In genomic region chr12:26487874-26488616, GRCm38 (mm10) we compare ENCODE assay signal across 8 mouse cellular contexts. TPM values are rescaled to one million over a fixed set of nuclear protein-coding genes. Genes with fewer than 3 reads are reported as not detected.
A peak's percentile ranks its signal among the peaks of the same experiment; 100 is the strongest.
DNase-seq lines count a peak whose midpoint lies in the region; ATAC-seq lines count a peak whose summit lies in the region.

No protein-coding gene starts in this region.

- WGBS in forebrain, embryonic 13.5 days = 31% methylated on average over 14 of the region's 14 CpGs
- whole genome bisulfite sequencing in limb, embryonic 12.5 days = 45% methylated on average over 14 of the region's 14 CpGs

- H3K4me3 ChIP-seq in forebrain, embryonic 13.5 days = no peak overlapping the region
- H3K4me3 ChIP-seq in limb, embryonic 12.5 days (replicated peaks) = no peak overlapping the region

- no peak for DNase-seq in cerebellum, adult 9-10 months
- peak; percentile 49 for DNase-seq in R1 (ENCODE audit: low read depth, low spot score)
- DNase-seq in kidney, adult 8-10 months = peak; percentile 42 to 51
- DNase-seq in neural tube, embryonic 10.5 days (ENCODE audit: extremely low spot score, low spot score) = peak; percentile 20

- ATAC-seq in cerebellum, adult (ENCODE audit: insufficient number of reproducible peaks, low FRiP score, low TSS enrichment) = 0 out of 2 replicates have a peak, but pooled peaks have one; percentile 45
- ATAC-seq in forebrain, embryonic 13.5 days = peak; percentile 87
- ATAC-seq in limb, embryonic 12.5 days (ENCODE audit: insufficient number of reproducible peaks, insufficient read depth, low FRiP score, low TSS enrichment, low read depth) = peak; percentile 31; the same call in 1 of the 2 replicates
- no peak for ATAC-seq in inflammation-experienced regulatory T-cells, adult 6 months

- no peak overlapping the region for H3K9ac ChIP-seq in forebrain, embryonic 13.5 days
- H3K9ac ChIP-seq in limb, embryonic 12.5 days (replicated peaks) = no peak overlapping the region

- H3K9me3 ChIP-seq in forebrain, embryonic 13.5 days (replicated peaks) = no peaks in the 10 kb centered on the region
- no peaks in the 10 kb centered on the region for H3K9me3 ChIP-seq in limb, embryonic 12.5 days

- H3K27me3 ChIP-seq in forebrain, embryonic 13.5 days = 0 out of 2 replicates have a peak, but pooled peaks cover 8% of the 10 kb centered on the region
- no peaks in the 10 kb centered on the region for H3K27me3 ChIP-seq in limb, embryonic 12.5 days

- no peaks in the 10 kb centered on the region for H3K36me3 ChIP-seq in forebrain, embryonic 13.5 days (ENCODE audit: poor library complexity, severe bottlenecking)
- no peaks in the 10 kb centered on the region for H3K36me3 ChIP-seq in limb, embryonic 12.5 days

- peaks cover 15% of the 10 kb centered on the region for H3K4me1 ChIP-seq in forebrain, embryonic 13.5 days
- H3K4me1 ChIP-seq in limb, embryonic 12.5 days (replicated peaks) = peaks cover 25% of the 10 kb centered on the region

- peak overlapping the region; percentile 24 for H3K4me2 ChIP-seq in forebrain, embryonic 13.5 days
- H3K4me2 ChIP-seq in limb, embryonic 12.5 days = peak overlapping the region; percentile 31; the same call in 1 of the 2 replicates

- H3K27ac ChIP-seq in forebrain, embryonic 13.5 days = no peak overlapping the region
- peak overlapping the region; percentile 87 for H3K27ac ChIP-seq in limb, embryonic 12.5 days

RNA-seq across cellular contexts. Expression of gene Cmpk2, which starts 19.0 kb away (rescaled TPM):
- 5.9 and 6.4 TPM in 2 replicates for polyA plus RNA-seq in forebrain, embryonic 13.5 days (2015; fragmentation: Nextera tagmentation; extraction: Ambion mirVana)
- 7.8 and 7.9 TPM in 2 replicates for polyA plus RNA-seq in limb, embryonic 12.5 days (2016; fragmentation: Nextera tagmentation; extraction: Ambion mirVana)
- 10 to 100 TPM in 1 of 3 experiments, 1 to 10 TPM in 2; 4.2 to 13.0 (median 4.4) TPM for polyA plus RNA-seq in inflammation-experienced regulatory T-cells, adult 6 months (2017; shearing (Covaris generic))

RNA-seq across cellular contexts. Expression of gene Rsad2, which starts 31.8 kb away (rescaled TPM):
- 0.28 and 0.63 TPM in 2 replicates for polyA plus RNA-seq in forebrain, embryonic 13.5 days (2015; fragmentation: Nextera tagmentation; extraction: Ambion mirVana)
- 0.70 and 0.76 TPM in 2 replicates for polyA plus RNA-seq in limb, embryonic 12.5 days (2016; fragmentation: Nextera tagmentation; extraction: Ambion mirVana)
- polyA plus RNA-seq in inflammation-experienced regulatory T-cells, adult 6 months (2017; shearing (Covaris generic)) = 1 to 10 TPM; 2.8 to 4.0 (median 3.0) TPM
